In the genomic region with DNA sequence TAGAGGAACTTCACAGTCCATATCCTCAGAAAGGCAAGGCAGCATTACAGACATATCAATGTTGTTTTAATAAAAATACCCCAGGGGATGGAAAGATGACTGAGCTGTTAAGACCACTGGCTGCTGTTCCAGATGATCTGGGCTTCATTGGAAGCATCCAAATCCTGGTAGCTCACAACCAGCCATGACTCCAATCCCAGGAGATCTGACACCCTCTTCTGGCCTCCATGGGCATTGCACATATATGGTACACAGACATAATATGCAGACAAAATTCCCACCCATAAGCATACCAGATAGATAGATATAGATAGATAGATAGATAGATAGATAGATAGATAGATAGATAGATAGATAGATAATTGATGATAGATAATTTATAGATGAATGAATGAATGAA, we compare ENCODE assay signal across 12 mouse cellular contexts. TPM values are rescaled to one million over a fixed set of nuclear protein-coding genes. Genes with fewer than 3 reads are reported as not detected.
DNase-seq lines count a peak whose midpoint lies in the region; ATAC-seq and TF ChIP-seq lines count a peak whose summit lies in the region.
"Had no signal": no experiment of that assay in that cellular context is flagged by ENCODE, and none has a peak within 500 bp of the region (broad histone marks: within the 10 kb centered on the region; RNA-seq: fewer than 3 reads in every experiment).

No protein-coding gene starts in this region.

- no peak for ATAC-seq in kidney, embryonic 15.5 days (replicated peaks; ENCODE audit: low FRiP score)
- no peak for ATAC-seq in neural tube, embryonic 15.5 days (ENCODE audit: low FRiP score)

- no peaks in the 10 kb centered on the region for H3K27me3 ChIP-seq in kidney, embryonic 15.5 days
- H3K27me3 ChIP-seq in neural tube, embryonic 15.5 days (replicated peaks): no peaks in the 10 kb centered on the region
- H3K27me3 ChIP-seq in small intestine, adult 2 months (ENCODE audit: control insufficient read depth, insufficient read depth, low read length): no peaks in the 10 kb centered on the region
- H3K27me3 ChIP-seq: embryonic facial prominence, embryonic 13.5 days had no signal

- no peak overlapping the region for H3K27ac ChIP-seq in kidney, embryonic 15.5 days
- no peak overlapping the region for H3K27ac ChIP-seq in neural tube, embryonic 15.5 days (replicated peaks)
- H3K27ac ChIP-seq in cortical plate, adult 2 months (ENCODE audit: insufficient read depth, low read length): no peak overlapping the region
- no peak overlapping the region for H3K27ac ChIP-seq in small intestine, adult 2 months (ENCODE audit: insufficient read depth, low read depth, low read length)
- H3K27ac ChIP-seq: embryonic facial prominence, embryonic 13.5 days; macrophage had no signal

- no peaks in the 10 kb centered on the region for H3K4me1 ChIP-seq in kidney, embryonic 15.5 days
- no peaks in the 10 kb centered on the region for H3K4me1 ChIP-seq in neural tube, embryonic 15.5 days
- no peaks in the 10 kb centered on the region for H3K4me1 ChIP-seq in cortical plate, adult 2 months (ENCODE audit: control insufficient read depth, insufficient read depth, low read length)
- H3K4me1 ChIP-seq in small intestine, adult 2 months (ENCODE audit: control insufficient read depth, insufficient read depth, insufficient read length, low read length): no peaks in the 10 kb centered on the region

- TF ChIP-seq POLR2A in cortical plate, adult 2 months (IDR thresholded peaks at IDR 0.05; ENCODE audit: extremely low read depth, insufficient read depth, low read length): no peak
- TF ChIP-seq POLR2A in small intestine, adult 2 months (IDR thresholded peaks at IDR 0.05; ENCODE audit: low read depth, low read length): no peak

- DNase-seq in kidney, adult 18-20 months: peak; percentile 8
- DNase-seq in neural tube, embryonic 10.5 days (ENCODE audit: extremely low spot score, low spot score): peak; percentile 47
- DNase-seq in T-cell, adult 2 months (ENCODE audit: low spot score): no peak
- DNase-seq in lung, adult 18-20 months: no peak
- DNase-seq: adrenal gland, postnatal 25 days; heart, adult 18-20 months had no signal

- no peaks in the 10 kb centered on the region for H3K36me3 ChIP-seq in kidney, embryonic 15.5 days
- no peaks in the 10 kb centered on the region for H3K36me3 ChIP-seq in neural tube, embryonic 15.5 days
- H3K36me3 ChIP-seq in small intestine, adult 2 months (ENCODE audit: control insufficient read depth, insufficient read depth, low read length): no peaks in the 10 kb centered on the region
- H3K36me3 ChIP-seq: embryonic facial prominence, embryonic 13.5 days had no signal

- TF ChIP-seq CTCF in cortical plate, adult 2 months (IDR thresholded peaks at IDR 0.05; ENCODE audit: extremely low read depth, insufficient read depth, low read length): peak; percentile 23; the same call in 1 of the 2 replicates
- TF ChIP-seq CTCF in small intestine, adult 2 months (IDR thresholded peaks at IDR 0.05; ENCODE audit: extremely low read depth, insufficient read length, insufficient replicate concordance, low read depth, low read length): 0 out of 2 replicates have a peak, but pooled peaks have one; percentile 13

- H3K9ac ChIP-seq in kidney, embryonic 15.5 days: no peak overlapping the region
- H3K9ac ChIP-seq in neural tube, embryonic 15.5 days (replicated peaks): no peak overlapping the region
- H3K9ac ChIP-seq: embryonic facial prominence, embryonic 13.5 days had no signal

- no peak overlapping the region for H3K4me2 ChIP-seq in kidney, embryonic 15.5 days
- H3K4me2 ChIP-seq in neural tube, embryonic 15.5 days: no peak overlapping the region
- H3K4me2 ChIP-seq: embryonic facial prominence, embryonic 13.5 days had no signal

- no peaks in the 10 kb centered on the region for H3K9me3 ChIP-seq in kidney, embryonic 15.5 days (replicated peaks)
- no peaks in the 10 kb centered on the region for H3K9me3 ChIP-seq in neural tube, embryonic 15.5 days (replicated peaks)
- H3K9me3 ChIP-seq: embryonic facial prominence, embryonic 13.5 days had no signal

- no peak overlapping the region for H3K4me3 ChIP-seq in kidney, embryonic 15.5 days (replicated peaks)
- no peak overlapping the region for H3K4me3 ChIP-seq in neural tube, embryonic 15.5 days (replicated peaks)
- no peak overlapping the region for H3K4me3 ChIP-seq in cortical plate, adult 2 months (ENCODE audit: insufficient read depth, low read length)
- no peak overlapping the region for H3K4me3 ChIP-seq in small intestine, adult 2 months (ENCODE audit: low read depth, low read length)
- H3K4me3 ChIP-seq: embryonic facial prominence, embryonic 13.5 days had no signal

RNA-seq across cellular contexts. Expression of a gene that starts 59.6 kb away (rescaled TPM):
- polyA plus RNA-seq in kidney, embryonic 15.5 days (2015; fragmentation: Nextera tagmentation; extraction: Ambion mirVana): 15.3 and 17.9 TPM in 2 replicates
- 12.0 and 14.2 TPM in 2 replicates for polyA plus RNA-seq in neural tube, embryonic 15.5 days (2015; fragmentation: Nextera tagmentation; extraction: Ambion mirVana)
- polyA plus RNA-seq in cortical plate, adult 2 months (2012; rRNA removed): 8.1 and 9.1 TPM in 2 replicates
- 0.13 and 0.18 TPM in 2 replicates for polyA plus RNA-seq in small intestine, adult 2 months (2012; rRNA removed)

Comparison
In these comparisons a context has a peak if more than half of its experiments do, and no peak if none do; other contexts are left out.
1. DNase-seq: peak in kidney, adult 18-20 months (single experiment) and neural tube, embryonic 10.5 days (single experiment); none in T-cell, adult 2 months (single experiment) and lung, adult 18-20 months (0 of 2).